16 mouse cellular contexts compared by ENCODE assay signal in genomic region chr19:31471766-31472165, GRCm38 (mm10).
A peak's percentile ranks its signal among the peaks of the same experiment; 100 is the strongest.
DNase-seq lines count a peak whose midpoint lies in the region; ATAC-seq and TF ChIP-seq lines count a peak whose summit lies in the region.
"Had no signal": no experiment of that assay in that cellular context is flagged by ENCODE, and none has a peak within 500 bp of the region (broad histone marks: within the 10 kb centered on the region; RNA-seq: fewer than 3 reads in every experiment).

No protein-coding gene starts in this region.

- WGBS in forebrain, embryonic 13.5 days: 46% methylated on average over 1 of the region's 1 CpGs
- 46% methylated on average over 1 of the region's 1 CpGs for WGBS in forebrain, embryonic 11.5 days
- 68% methylated on average over 1 of the region's 1 CpGs for WGBS in lung, adult 2 months

- no peaks in the 10 kb centered on the region for H3K9me3 ChIP-seq in forebrain, embryonic 13.5 days (replicated peaks)
- no peaks in the 10 kb centered on the region for H3K9me3 ChIP-seq in forebrain, embryonic 11.5 days (ENCODE audit: control insufficient read depth, low read length)
- H3K9me3 ChIP-seq: hindbrain, embryonic 15.5 days; liver, embryonic 13.5 days; stomach, embryonic 15.5 days had no signal

- H3K27me3 ChIP-seq in forebrain, embryonic 13.5 days: no peaks in the 10 kb centered on the region
- H3K27me3 ChIP-seq in forebrain, embryonic 11.5 days (ENCODE audit: control insufficient read depth, insufficient read depth, low read length): no peaks in the 10 kb centered on the region
- H3K27me3 ChIP-seq: hindbrain, embryonic 15.5 days; liver, embryonic 13.5 days; stomach, embryonic 15.5 days had no signal

- H3K36me3 ChIP-seq in forebrain, embryonic 13.5 days (ENCODE audit: poor library complexity, severe bottlenecking): no peaks in the 10 kb centered on the region
- H3K36me3 ChIP-seq in forebrain, embryonic 11.5 days (ENCODE audit: control insufficient read depth, insufficient read depth, low read length): no peaks in the 10 kb centered on the region
- H3K36me3 ChIP-seq: hindbrain, embryonic 15.5 days; liver, embryonic 13.5 days; stomach, embryonic 15.5 days had no signal

- H3K27ac ChIP-seq in forebrain, embryonic 13.5 days: no peak overlapping the region
- H3K27ac ChIP-seq in forebrain, embryonic 11.5 days (ENCODE audit: low read depth, low read length): no peak overlapping the region
- H3K27ac ChIP-seq: hindbrain, embryonic 15.5 days; liver, embryonic 13.5 days; stomach, embryonic 15.5 days had no signal

- intact Hi-C loops in heart, postnatal 14 days (cut with DNase I): no loop called here

- H3K9ac ChIP-seq in forebrain, embryonic 13.5 days: no peak overlapping the region
- H3K9ac ChIP-seq in forebrain, embryonic 11.5 days (ENCODE audit: low read length): no peak overlapping the region
- H3K9ac ChIP-seq: hindbrain, embryonic 15.5 days; liver, embryonic 13.5 days; stomach, embryonic 15.5 days had no signal

- ATAC-seq in forebrain, embryonic 13.5 days: 0 out of 2 replicates have a peak, but pooled peaks have one; percentile 38
- no peak for ATAC-seq in forebrain, embryonic 11.5 days (replicated peaks; ENCODE audit: low FRiP score)
- ATAC-seq in megakaryocyte, adult 5-6 weeks (ENCODE audit: poor library complexity, severe bottlenecking): no peak
- ATAC-seq: lung, postnatal 0 days had no signal

- H3K4me2 ChIP-seq in forebrain, embryonic 13.5 days: no peak overlapping the region
- H3K4me2 ChIP-seq in forebrain, embryonic 11.5 days (ENCODE audit: low read depth, low read length, severe bottlenecking): no peak overlapping the region
- H3K4me2 ChIP-seq: hindbrain, embryonic 15.5 days; liver, embryonic 13.5 days; stomach, embryonic 15.5 days had no signal

- no peak for TF ChIP-seq POLR2A in lung, adult 2 months (IDR thresholded peaks at IDR 0.05; ENCODE audit: borderline replicate concordance, extremely low read depth, low read depth, low read length)

- no peak for DNase-seq in forebrain, embryonic 11.5 days (ENCODE audit: low spot score)
- DNase-seq in lung, postnatal 36 days: peak; percentile 3
- DNase-seq in lung, adult 2 months: no peak
- DNase-seq in heart, postnatal 14 days: peak; percentile 7 to 16
- no peak for DNase-seq in layer of hippocampus, adult 9-11 months
- DNase-seq: adrenal gland, adult 8-10 months; cerebellum, adult 8-10 months; kidney, adult 9 months; kidney, postnatal 4 days; liver, embryonic 13.5 days; thymus, postnatal 25 days had no signal

- H3K4me1 ChIP-seq in forebrain, embryonic 13.5 days: peaks cover 4% of the 10 kb centered on the region
- H3K4me1 ChIP-seq in forebrain, embryonic 11.5 days (replicated peaks; ENCODE audit: control insufficient read depth, insufficient read depth, low read length): no peaks in the 10 kb centered on the region
- H3K4me1 ChIP-seq in lung, adult 2 months (ENCODE audit: control insufficient read depth, insufficient read depth, low read length): no peaks in the 10 kb centered on the region
- H3K4me1 ChIP-seq: hindbrain, embryonic 15.5 days; liver, embryonic 13.5 days; stomach, embryonic 15.5 days had no signal

- no peak for TF ChIP-seq CTCF in lung, adult 2 months (IDR thresholded peaks at IDR 0.05; ENCODE audit: insufficient read depth, low read length)

- H3K4me3 ChIP-seq in forebrain, embryonic 13.5 days: no peak overlapping the region
- no peak overlapping the region for H3K4me3 ChIP-seq in forebrain, embryonic 11.5 days (ENCODE audit: low read depth, low read length)
- H3K4me3 ChIP-seq in lung, adult 2 months (replicated peaks; ENCODE audit: extremely low read depth, low read depth, low read length): no peak overlapping the region
- H3K4me3 ChIP-seq: hindbrain, embryonic 15.5 days; liver, embryonic 13.5 days; stomach, embryonic 15.5 days had no signal

Comparison
In these comparisons a context has a peak if more than half of its experiments do, and no peak if none do; other contexts are left out.
1. DNase-seq: peak in lung, postnatal 36 days (single experiment) and heart, postnatal 14 days (2 of 2); none in forebrain, embryonic 11.5 days (single experiment), lung, adult 2 months (single experiment) and layer of hippocampus, adult 9-11 months (single experiment).